Mouse (Mus musculus): Measurements from ENCODE around the gene Msx1. TPM values are rescaled to one million over a fixed set of nuclear protein-coding genes. Genes with fewer than 3 reads are reported as not detected.
A peak's percentile ranks its signal among the peaks of the same experiment; 100 is the strongest.

Gene Msx1
- polyA plus RNA-seq, 1 experiment from 2014 or later, result 176 TPM

- H3K27ac ChIP-seq, result peak overlapping the region; percentile 88
- H3K4me3 ChIP-seq, result peak overlapping the region; percentile 71
- H3K4me1 ChIP-seq, result peaks cover 83% of the 10 kb centered on the region
- H3K36me3 ChIP-seq (replicated peaks), result peaks cover 8% of the 10 kb centered on the region
- peaks cover 100% of the 10 kb centered on the region for H3K27me3 ChIP-seq (ENCODE audit: poor library complexity, severe bottlenecking)
- WGBS, result under 1% methylated on average over 55 of the region's 58 CpGs
- DNase-seq (ENCODE audit: extremely low spot score, low spot score), result no peak
- no peaks in the 10 kb centered on the region for H3K9me3 ChIP-seq
These were observed 492 bp downstream of the Msx1 start for GRCm38 (mm10) chr5:37823721-37824460.

DNA sequence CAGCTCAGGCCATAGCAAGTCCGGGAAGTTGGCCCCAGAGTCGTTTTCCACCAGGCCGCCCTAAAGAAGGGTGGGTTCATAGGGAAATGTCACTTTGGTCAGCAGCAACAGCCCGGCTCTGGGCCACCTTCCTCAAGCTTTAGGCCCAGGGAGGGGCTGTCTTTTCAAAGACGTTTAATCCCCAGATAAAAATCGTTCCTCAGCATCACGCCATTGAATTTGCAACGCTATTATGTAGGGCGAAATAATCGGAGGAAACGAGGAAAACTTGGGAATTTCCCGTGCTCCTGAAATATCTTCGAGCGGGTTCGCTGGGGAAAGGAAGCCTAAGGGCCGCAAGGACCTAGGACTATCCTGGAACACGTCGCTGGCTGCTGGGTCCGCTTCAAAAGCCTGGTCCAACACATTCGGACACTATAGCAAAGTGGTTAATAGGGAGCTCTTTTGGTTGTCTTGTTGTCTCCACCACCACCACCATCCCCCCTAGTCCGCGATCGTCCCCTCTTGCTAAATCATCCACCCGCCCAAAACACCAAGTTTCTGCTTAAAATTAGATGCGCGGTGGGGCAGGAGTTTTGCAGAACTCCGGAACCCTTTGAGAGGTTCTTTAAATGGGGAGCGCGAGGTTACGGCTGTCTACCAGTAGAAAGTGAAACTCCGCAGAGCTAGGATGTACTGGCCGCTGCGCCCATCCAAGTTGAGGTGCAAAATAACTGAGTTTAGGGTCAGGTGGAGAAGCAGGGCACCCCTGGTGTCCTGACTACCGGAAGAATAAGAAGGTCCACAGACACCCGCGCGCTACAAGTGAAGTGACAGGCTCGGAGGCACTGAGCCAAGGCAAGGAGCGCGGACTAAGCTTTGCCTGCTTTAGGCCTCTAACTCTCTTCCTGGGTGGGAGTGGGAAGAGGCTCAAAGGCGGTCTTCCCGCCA, 1.3 kb downstream of the Msx1 start:
- Histone ChIP-seq H3K36me3 (replicated peaks) (peaks cover 8% of the 10 kb centered on the region), H3K4me3 (peak overlapping the region; percentile 71), H3K4me1 (peaks cover 83% of the 10 kb centered on the region), H3K27me3 (ENCODE audit: poor library complexity, severe bottlenecking) (peaks cover 100% of the 10 kb centered on the region), H3K9me3 (no peaks in the 10 kb centered on the region), H3K27ac (peak overlapping the region; percentile 88)
- DNase-seq (ENCODE audit: extremely low spot score, low spot score), result peak; percentile 64
- under 1% methylated on average over 42 of the region's 42 CpGs for whole genome bisulfite sequencing

DNA sequence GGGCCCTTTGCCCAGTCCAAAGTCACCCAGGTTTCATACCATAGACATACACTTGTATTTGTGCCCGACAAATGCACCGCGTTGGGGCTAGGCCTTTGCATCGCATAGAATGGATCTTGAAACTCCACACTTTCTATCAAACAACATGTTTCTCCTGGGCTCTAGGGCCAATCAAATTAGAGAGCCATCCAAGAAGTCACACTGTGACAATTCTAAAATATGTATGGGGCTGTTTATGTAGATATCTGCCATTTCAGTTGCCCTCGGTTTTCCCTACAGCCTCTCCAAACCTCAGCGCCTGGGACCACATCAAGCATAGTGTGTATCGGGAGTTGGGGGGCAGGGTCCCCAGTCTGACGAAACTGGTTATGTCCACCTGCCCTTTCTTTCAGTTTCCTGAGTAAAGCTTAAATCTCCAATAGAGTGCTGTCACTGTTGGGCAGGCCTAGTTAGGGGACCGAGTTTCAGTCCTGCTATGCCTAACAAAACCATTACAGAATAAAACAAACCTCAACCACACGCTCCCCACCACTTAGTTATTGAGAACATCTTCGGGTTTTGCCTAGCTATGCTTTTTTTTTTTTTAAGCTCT, 2.2 kb downstream of the Msx1 start:
- Histone ChIP-seq H3K27ac (peak overlapping the region; percentile 88; the same call in 1 of the 2 replicates), H3K4me3 (peak overlapping the region; percentile 71), H3K4me1 (peaks cover 83% of the 10 kb centered on the region), H3K27me3 (ENCODE audit: poor library complexity, severe bottlenecking) (peaks cover 100% of the 10 kb centered on the region), H3K9me3 (no peaks in the 10 kb centered on the region), H3K36me3 (replicated peaks) (peaks cover 8% of the 10 kb centered on the region)
- WGBS, result 2% methylated on average over 11 of the region's 11 CpGs
- DNase-seq (ENCODE audit: extremely low spot score, low spot score), result peak; percentile 30

DNA sequence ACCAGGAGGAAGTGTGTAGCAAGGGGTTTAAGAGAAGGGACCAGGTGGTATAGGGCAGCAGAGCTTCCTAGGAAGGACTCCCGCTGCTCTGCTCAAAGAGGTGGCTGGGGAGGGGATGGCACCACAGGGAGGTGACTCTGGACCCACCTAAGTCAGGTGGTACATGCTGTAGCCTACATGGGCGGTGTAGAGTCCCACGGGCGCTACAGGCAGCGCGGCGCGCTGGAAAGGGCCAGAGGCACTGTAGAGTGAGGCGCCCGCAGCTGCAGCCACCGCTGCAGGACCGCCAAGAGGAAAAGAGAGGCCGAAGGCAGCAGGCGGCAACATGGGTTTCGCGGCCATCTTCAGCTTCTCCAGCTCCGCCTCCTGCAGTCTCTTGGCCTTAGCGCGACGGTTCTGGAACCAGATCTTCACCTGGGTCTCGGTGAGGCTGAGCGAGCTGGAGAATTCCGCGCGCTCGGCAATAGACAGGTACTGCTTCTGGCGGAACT, 3.2 kb downstream of the Msx1 start:
- H3K4me3 ChIP-seq, result peak overlapping the region; percentile 71
- 1% methylated on average over 27 of the region's 27 CpGs for WGBS
- peaks cover 8% of the 10 kb centered on the region for H3K36me3 ChIP-seq (replicated peaks)
- H3K9me3 ChIP-seq, result no peaks in the 10 kb centered on the region
- DNase-seq (ENCODE audit: extremely low spot score, low spot score), result peak; percentile 62
- peaks cover 100% of the 10 kb centered on the region for H3K27me3 ChIP-seq (ENCODE audit: poor library complexity, severe bottlenecking)
- H3K4me1 ChIP-seq, result peaks cover 80% of the 10 kb centered on the region
- H3K27ac ChIP-seq, result peak overlapping the region; percentile 73

- 13% methylated on average over 8 of the region's 8 CpGs for WGBS
These were observed 3.7 kb downstream of the Msx1 start for GRCm38 (mm10) chr5:37820689-37821088.

DNA sequence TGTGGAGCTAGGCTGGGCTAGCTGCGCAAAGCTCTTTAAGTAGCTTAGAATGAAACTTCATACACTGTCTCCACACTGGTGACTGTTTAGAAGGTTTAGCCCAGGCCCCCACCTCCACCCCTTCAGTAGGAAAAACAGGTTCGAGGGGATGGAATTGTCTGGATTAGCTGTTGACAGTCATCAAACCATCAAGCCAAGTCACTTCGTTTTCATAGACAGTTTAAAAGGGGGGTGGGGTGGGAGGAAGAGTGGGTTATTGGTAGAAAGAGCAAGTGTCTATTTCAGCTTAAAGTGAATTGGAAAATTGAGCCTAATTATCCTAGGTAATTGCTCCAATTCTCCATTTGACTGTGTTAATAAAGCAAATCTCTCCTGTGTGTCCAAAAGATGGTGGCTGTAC, 4.4 kb downstream of the Msx1 start:
- Histone ChIP-seq H3K4me1 (peaks cover 68% of the 10 kb centered on the region), H3K36me3 (replicated peaks) (peaks cover 8% of the 10 kb centered on the region), H3K27me3 (ENCODE audit: poor library complexity, severe bottlenecking) (peaks cover 100% of the 10 kb centered on the region), H3K4me3 (peak overlapping the region; percentile 8), H3K27ac (no peak overlapping the region), H3K9me3 (no peaks in the 10 kb centered on the region)
- DNase-seq (ENCODE audit: extremely low spot score, low spot score), result no peak
- 2% methylated on average over 3 of the region's 3 CpGs for WGBS

More at GRCm38 (mm10) chr5:37820689-37821088, 3.7 kb downstream of the Msx1 start:
- peaks cover 8% of the 10 kb centered on the region for H3K36me3 ChIP-seq (replicated peaks)
- H3K4me1 ChIP-seq, result peaks cover 76% of the 10 kb centered on the region
- H3K27me3 ChIP-seq (ENCODE audit: poor library complexity, severe bottlenecking), result peaks cover 100% of the 10 kb centered on the region
- no peaks in the 10 kb centered on the region for H3K9me3 ChIP-seq
- peak overlapping the region; percentile 73; the same call in 1 of the 2 replicates for H3K27ac ChIP-seq
- peak overlapping the region; percentile 71 for H3K4me3 ChIP-seq
- peak; percentile 33 for DNase-seq (ENCODE audit: extremely low spot score, low spot score)

- WGBS, result 10% methylated on average over 5 of the region's 5 CpGs
- peak overlapping the region; percentile 8; the same call in 1 of the 2 replicates for H3K4me3 ChIP-seq
- peaks cover 100% of the 10 kb centered on the region for H3K27me3 ChIP-seq (ENCODE audit: poor library complexity, severe bottlenecking)
- peaks cover 8% of the 10 kb centered on the region for H3K36me3 ChIP-seq (replicated peaks)
- no peaks in the 10 kb centered on the region for H3K9me3 ChIP-seq
- no peak for DNase-seq (ENCODE audit: extremely low spot score, low spot score)
- H3K4me1 ChIP-seq, result peaks cover 64% of the 10 kb centered on the region
- no peak overlapping the region for H3K27ac ChIP-seq
These were observed 4.8 kb downstream of the Msx1 start for GRCm38 (mm10) chr5:37819541-37819940.

GRCm38 (mm10) chr5:37818533-37819215, 5.7 kb downstream of the Msx1 start:
- H3K4me3 ChIP-seq, result peak overlapping the region; percentile 16
- peaks cover 56% of the 10 kb centered on the region for H3K4me1 ChIP-seq
- 1% methylated on average over 25 of the region's 25 CpGs for WGBS
- DNase-seq (ENCODE audit: extremely low spot score, low spot score), result peak; percentile 36
- peaks cover 8% of the 10 kb centered on the region for H3K36me3 ChIP-seq (replicated peaks)
- H3K9me3 ChIP-seq, result no peaks in the 10 kb centered on the region
- peaks cover 100% of the 10 kb centered on the region for H3K27me3 ChIP-seq (ENCODE audit: poor library complexity, severe bottlenecking)
- H3K27ac ChIP-seq, result no peak overlapping the region

DNA sequence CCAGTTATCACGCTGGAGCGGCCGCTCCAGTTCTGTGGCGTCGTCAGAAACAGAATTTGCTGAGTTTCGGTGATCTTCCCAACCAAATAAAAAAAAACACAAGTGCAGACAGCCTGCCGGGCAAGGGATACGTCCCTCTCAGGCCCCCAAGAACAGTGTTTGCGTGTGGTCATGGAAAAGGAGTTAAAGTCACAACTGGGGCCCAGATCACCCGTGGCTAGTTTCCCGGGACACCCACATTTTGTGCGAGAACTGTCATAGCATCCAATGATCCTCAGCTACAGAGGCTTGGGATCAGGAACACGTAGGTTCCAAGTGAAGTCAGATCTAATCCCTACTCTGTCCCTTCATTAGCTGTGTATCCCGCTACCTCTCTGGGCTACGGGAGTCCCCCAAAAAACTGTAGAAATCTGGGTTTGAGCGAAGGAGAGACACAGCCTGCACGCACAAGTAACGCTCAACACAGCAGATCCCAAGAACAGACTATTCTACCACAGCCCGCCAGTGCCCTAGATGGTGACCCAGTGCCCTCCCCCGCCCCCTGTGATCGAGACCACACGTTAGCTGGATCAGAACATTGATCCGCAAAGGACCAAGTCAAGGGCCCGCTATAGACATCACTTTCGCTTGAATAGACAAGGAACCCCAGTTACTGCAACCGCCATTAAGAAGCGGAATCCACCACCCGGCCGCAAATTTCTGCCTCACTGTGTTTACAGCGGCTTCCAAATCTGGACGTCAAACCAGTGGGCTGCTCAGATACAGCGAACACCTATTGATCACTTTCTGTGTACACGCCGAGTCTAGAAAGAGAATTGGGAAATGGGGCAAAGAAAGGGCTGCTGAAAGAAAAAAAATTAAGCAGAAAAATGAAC, 6.5 kb downstream of the Msx1 start:
- Histone ChIP-seq H3K36me3 (replicated peaks) (peaks cover 8% of the 10 kb centered on the region), H3K4me1 (peaks cover 48% of the 10 kb centered on the region), H3K27me3 (ENCODE audit: poor library complexity, severe bottlenecking) (peaks cover 100% of the 10 kb centered on the region), H3K4me3 (peak overlapping the region; percentile 41), H3K9me3 (no peaks in the 10 kb centered on the region), H3K27ac (peak overlapping the region; percentile 56; the same call in 1 of the 2 replicates)
- peak; percentile 36 for DNase-seq (ENCODE audit: extremely low spot score, low spot score)
- WGBS, result under 1% methylated on average over 34 of the region's 34 CpGs

DNA sequence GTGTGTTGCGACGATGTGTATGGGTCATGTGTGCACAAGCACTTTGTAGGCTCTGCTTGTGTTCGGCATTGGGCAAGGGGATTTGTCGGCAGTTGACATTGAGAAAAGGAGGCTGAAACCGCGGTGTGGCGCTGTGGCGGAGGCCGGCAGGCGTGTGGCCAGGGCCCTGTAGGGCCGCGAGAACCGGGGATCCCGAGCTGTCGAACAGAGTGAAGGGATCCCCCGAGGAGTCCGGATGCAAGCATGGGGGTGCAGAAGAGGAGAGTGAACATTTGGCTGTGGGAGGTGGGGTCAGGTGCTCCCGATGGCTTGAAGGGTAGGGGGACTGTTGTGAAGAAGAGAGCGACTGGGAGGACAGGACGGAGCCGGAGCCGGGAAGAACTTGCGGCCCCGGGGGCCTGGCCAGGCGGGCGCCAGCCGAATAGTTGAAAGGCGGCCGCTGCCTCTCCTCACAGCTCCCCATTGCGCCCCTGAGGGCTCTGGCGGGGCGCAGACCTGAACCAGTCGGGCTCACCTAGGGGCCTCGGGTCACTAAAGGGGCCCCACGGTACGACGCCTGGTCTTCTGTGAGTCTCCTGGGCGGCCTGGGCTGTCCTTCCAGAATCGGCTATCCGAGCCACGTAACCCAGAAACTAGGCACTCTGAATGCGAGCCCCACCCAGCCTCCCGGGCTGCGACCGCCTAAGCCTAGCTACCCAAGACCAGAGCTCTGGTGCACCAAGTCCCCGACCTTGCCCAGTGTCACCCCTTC, 7.3 kb downstream of the Msx1 start:
- peaks cover 8% of the 10 kb centered on the region for H3K36me3 ChIP-seq (replicated peaks)
- peaks cover 42% of the 10 kb centered on the region for H3K4me1 ChIP-seq
- H3K4me3 ChIP-seq, result peak overlapping the region; percentile 41
- WGBS, result under 1% methylated on average over 46 of the region's 46 CpGs
- H3K27me3 ChIP-seq (ENCODE audit: poor library complexity, severe bottlenecking), result peaks cover 100% of the 10 kb centered on the region
- H3K9me3 ChIP-seq, result no peaks in the 10 kb centered on the region
- peak; percentile 75 for DNase-seq (ENCODE audit: extremely low spot score, low spot score)
- peak overlapping the region; percentile 56; the same call in 1 of the 2 replicates for H3K27ac ChIP-seq

GRCm38 (mm10) chr5:37815909-37816308, 8.5 kb downstream of the Msx1 start:
- Histone ChIP-seq H3K27ac (no peak overlapping the region), H3K9me3 (no peaks in the 10 kb centered on the region), H3K4me1 (peaks cover 31% of the 10 kb centered on the region), H3K4me3 (no peak overlapping the region), H3K36me3 (replicated peaks) (peaks cover 3% of the 10 kb centered on the region), H3K27me3 (ENCODE audit: poor library complexity, severe bottlenecking) (peaks cover 94% of the 10 kb centered on the region)
- 82% methylated on average over 4 of the region's 4 CpGs for WGBS
- no peak for DNase-seq (ENCODE audit: extremely low spot score, low spot score)

All from forebrain, embryonic 10.5 days (tissue).